Mouse (Mus musculus) embryonic stem cell, embryonic (primary cell): Measurements from ENCODE around the gene Herc3.

Experiments used
- CTCF ChIA-PET, 4 experiments: fragments of 300-600 bp in 2 of 4; fragments of 350-600 bp in 2 of 4; sonication (Branson Sonifier 250); formaldehyde crosslinking; loops; one replicate each; lab custom pipeline; 2022; ENCODE audit warnings: inconsistent platforms in 2 of 4; lab: Charles Lee
- POLR2A ChIA-PET, 4 experiments: fragments of 300-600 bp in 2 of 4; fragments of 350-600 bp in 2 of 4; sonication (Branson Sonifier 250); formaldehyde crosslinking; loops; one replicate each; lab custom pipeline; 2022; ENCODE audit warnings: antibody characterized with exemption in 4 of 4, inconsistent platforms in 1 of 4; lab: Charles Lee

The Herc3 gene

GRCm38 (mm10) chr6:58934144-58934543 is 102.9 kb downstream of the Herc3 start:
- POLR2A ChIA-PET: interaction anchor here in 2 of 4 experiments (0.5 to 1.6 kb wide), 4 partner anchors 26 to 70 kb away, joined by 3 to 4 read pairs (median 4); partner anchors contain the start of gene Nap1l5 (in 1 of the 2)
- CTCF ChIA-PET: no interaction called here

GRCm38 (mm10) chr6:58937726-58938125 is 106.5 kb downstream of the Herc3 start:
- ChIA-PET POLR2A (no interaction called here), CTCF (interaction anchor here in 1 of 4 experiments (0.6 kb wide), 1 partner anchor 247 kb away, joined by 3 read pairs; no protein-coding TSS in a partner anchor)

- ChIA-PET CTCF (interaction anchor here in 1 of 4 experiments (0.6 kb wide), 1 partner anchor 132 kb away, joined by 4 read pairs; no protein-coding TSS in a partner anchor), POLR2A (interaction anchor here in 1 of 4 experiments (1.2 kb wide), 1 partner anchor 10 kb away, joined by 3 read pairs; no protein-coding TSS in a partner anchor)
These were observed 111.0 kb downstream of the Herc3 start for GRCm38 (mm10) chr6:58942276-58942675.

- POLR2A ChIA-PET: no interaction called here
- CTCF ChIA-PET: no interaction called here
These were observed 112.7 kb downstream of the Herc3 start for GRCm38 (mm10) chr6:58943958-58944357.

DNA sequence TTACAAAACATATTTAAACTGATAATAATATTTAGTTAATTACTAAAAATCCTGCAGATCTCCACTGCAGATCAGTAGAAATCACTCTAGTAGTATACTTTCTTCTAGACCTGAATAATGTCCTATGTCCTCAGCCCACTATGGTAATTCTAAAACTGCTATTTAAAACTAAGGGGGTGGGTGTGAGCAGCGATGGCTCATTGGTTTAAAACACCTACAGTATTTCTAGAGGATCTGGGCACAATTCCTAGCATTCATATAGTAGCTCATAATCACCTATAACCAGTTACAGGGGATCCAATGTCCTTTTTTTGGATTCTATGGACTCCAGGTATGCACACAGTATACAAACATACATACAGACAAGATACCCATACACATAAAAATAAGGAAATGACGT is 115.0 kb downstream of the Herc3 start:
- POLR2A ChIA-PET: no interaction called here
- CTCF ChIA-PET: no interaction called here

GRCm38 (mm10) chr6:58946840-58947239 is 115.6 kb downstream of the Herc3 start:
- CTCF ChIA-PET: no interaction called here
- POLR2A ChIA-PET: no interaction called here

- POLR2A ChIA-PET: interaction anchor here in 1 of 4 experiments (1.8 kb wide), 1 partner anchor 18 kb away, joined by 6 read pairs; no protein-coding TSS in a partner anchor
These were observed 119.1 kb downstream of the Herc3 start for GRCm38 (mm10) chr6:58950410-58950809.

DNA sequence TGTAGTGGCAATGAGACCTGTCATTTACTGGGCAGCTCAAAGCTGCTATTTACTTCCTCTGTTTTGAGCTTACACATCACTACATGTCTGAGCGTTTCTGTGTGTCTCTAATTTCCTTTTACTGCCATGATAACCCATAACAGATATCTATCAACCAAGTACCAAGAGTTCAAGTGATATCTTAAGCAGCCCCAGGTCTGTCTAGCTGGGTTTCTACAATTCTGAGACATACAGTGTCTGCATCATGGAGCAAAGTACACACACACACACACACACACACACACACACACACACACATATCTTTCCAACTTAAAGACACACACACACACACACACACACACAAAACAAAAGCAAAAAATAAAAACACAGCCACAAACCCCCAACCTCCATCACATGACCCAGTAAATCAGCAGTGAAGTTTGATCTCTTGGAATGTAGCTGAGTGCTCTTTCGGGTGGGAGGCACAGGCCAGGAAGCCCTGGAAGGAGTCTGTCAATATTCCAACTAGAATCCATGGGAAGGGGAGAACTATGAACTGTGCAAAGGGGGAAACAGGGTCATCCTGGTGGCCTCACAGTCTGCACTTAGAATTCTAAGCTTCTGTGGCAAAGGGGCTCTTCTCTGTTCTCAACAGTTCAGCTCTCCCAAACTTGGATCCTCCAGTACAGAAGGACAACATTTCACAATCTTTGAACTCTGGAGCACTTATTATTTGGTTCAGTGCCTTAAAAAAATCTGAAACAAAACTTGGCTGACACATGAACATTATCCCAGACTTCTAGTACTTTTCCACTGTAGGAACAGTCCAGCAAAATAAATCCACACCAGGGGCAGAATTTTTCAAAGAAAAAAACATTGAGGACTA is 120.1 kb downstream of the Herc3 start:
- ChIA-PET CTCF (interaction anchor here in 2 of 4 experiments (0.6 to 0.7 kb wide), 2 partner anchors 180 to 409 kb away, joined by 3 to 4 read pairs; no protein-coding TSS in a partner anchor), POLR2A (interaction anchor here in 1 of 4 experiments (1.8 kb wide), 1 partner anchor 19 kb away, joined by 6 read pairs; no protein-coding TSS in a partner anchor)

More at GRCm38 (mm10) chr6:58950410-58950809, 119.1 kb downstream of the Herc3 start:
- CTCF ChIA-PET: interaction anchor here in 1 of 4 experiments (0.7 kb wide), 1 partner anchor 179 kb away, joined by 3 read pairs; no protein-coding TSS in a partner anchor

- POLR2A ChIA-PET: interaction anchor here in 1 of 4 experiments (1.8 kb wide), 1 partner anchor 27 kb away, joined by 4 read pairs; no protein-coding TSS in a partner anchor
- CTCF ChIA-PET: no interaction called here
These were observed 129.3 kb downstream of the Herc3 start for GRCm38 (mm10) chr6:58960523-58960922.

GRCm38 (mm10) chr6:58962691-58963090 is 131.4 kb downstream of the Herc3 start:
- ChIA-PET CTCF (no interaction called here), POLR2A (no interaction called here)

DNA sequence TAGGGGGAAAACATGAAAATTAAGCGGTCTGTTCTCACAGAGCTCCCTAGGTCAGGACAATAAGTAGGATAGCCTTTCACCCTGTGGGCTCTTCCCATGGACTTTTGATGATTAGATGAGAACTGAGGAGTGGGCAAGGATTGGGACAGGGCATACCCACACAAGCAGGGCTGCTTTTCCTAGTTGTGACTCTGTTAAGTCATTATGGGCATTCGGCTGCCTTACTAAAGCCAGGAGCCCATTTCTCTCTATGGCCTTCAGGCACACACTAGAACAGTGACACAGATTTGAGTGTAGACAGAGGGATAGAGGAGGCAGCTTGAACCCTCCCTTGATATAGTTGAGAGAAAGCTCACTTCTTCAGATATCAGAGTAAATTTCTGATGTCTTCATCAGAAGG is 132.8 kb downstream of the Herc3 start:
- POLR2A ChIA-PET: no interaction called here
- CTCF ChIA-PET: no interaction called here

- CTCF ChIA-PET: no interaction called here
- POLR2A ChIA-PET: no interaction called here
These were observed 133.3 kb downstream of the Herc3 start for GRCm38 (mm10) chr6:58964565-58964964.

GRCm38 (mm10) chr6:58965071-58965831 is 134.0 kb downstream of the Herc3 start:
- CTCF ChIA-PET: no interaction called here
- POLR2A ChIA-PET: interaction anchor here in 1 of 4 experiments (0.7 kb wide), 1 partner anchor 118 kb away, joined by 3 read pairs; no protein-coding TSS in a partner anchor

DNA sequence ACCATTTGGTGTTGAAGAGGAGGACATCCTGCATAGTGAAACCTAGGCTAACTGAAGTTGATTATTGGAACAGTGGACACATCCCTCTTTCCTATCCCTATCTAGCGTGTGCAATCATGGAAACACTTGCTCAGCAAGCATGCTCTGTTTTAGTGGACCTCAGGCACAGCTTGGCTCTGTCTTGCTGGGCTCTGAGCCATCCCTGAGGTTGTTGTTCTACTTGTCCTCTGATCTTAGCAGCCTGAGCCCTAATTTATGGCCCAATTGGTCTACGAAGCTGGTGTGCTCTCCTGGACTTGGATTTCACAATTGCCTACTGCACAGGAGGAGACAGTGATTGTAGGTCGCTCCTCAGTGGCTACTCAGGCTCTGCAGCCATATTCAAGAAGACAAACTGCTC is 137.0 kb downstream of the Herc3 start:
- ChIA-PET CTCF (no interaction called here), POLR2A (no interaction called here)
